Mouse (Mus musculus): Measurements from ENCODE around the gene E030030I06Rik. TPM values are rescaled to one million over a fixed set of nuclear protein-coding genes. Genes with fewer than 3 reads are reported as not detected.
"Not testable (repeated sequence)": the region's sequence is repeated elsewhere in the genome, so short reads cannot be mapped to it uniquely, and the experiment has no call there.

E030030I06Rik gene
- polyA plus RNA-seq, 1 experiment from 2014 or later, result 14.8 TPM

DNA sequence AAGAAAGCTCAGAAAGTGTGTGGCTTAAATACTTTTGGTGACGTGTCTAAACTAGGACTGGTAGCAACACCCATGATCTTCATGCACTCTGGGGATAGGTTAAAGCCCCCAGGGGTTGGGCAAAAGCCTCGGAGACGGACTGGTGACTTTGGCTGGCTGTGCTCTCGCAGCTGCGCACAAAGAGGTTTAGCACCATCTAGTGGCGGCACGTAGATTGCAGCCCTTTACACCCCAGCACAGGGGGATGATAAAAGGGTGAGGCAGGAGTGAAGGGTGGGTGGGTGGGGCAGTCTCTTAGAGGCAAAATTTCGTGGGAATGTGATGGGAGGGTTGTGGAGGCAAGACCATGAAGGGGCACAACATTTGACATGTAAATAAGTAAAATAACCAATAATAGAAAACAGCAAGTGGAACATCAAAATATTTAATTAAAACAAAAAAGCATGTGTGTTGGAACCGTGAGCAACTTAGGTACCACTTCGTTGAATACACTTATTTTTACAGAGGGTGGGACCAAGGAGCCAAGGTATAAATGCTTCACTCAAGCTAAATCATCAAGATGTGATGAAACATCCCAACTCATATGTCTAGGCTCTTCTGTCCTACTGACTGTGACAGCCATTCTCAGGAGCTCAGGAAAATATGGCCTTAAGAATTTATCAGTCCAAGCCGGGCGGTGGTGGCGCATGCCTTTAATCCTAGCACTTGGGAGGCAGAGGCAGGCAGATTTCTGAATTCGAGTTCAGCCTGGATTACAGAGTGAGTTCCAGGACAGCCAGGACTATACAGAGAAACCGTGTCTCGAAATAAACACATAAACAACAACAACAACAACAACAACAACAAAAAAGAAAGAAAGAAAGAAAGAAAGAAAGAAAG is 14.9 kb upstream of the E030030I06Rik start:
- H3K27ac ChIP-seq (ENCODE audit: poor library complexity, severe bottlenecking); ATAC-seq (ENCODE audit: insufficient number of reproducible peaks, low FRiP score); H3K4me1 ChIP-seq (replicated peaks); H3K36me3 ChIP-seq; H3K9me3 ChIP-seq (replicated peaks): not testable (repeated sequence)
- peak overlapping the region; percentile 26 for H3K4me3 ChIP-seq
- H3K9ac ChIP-seq, result 0 out of 2 replicates have a peak overlapping the region, but pooled peaks have one; percentile 30
- WGBS, result 34% methylated on average over 15 of the region's 16 CpGs
- H3K27me3 ChIP-seq (replicated peaks), result peaks cover 16% of the 10 kb centered on the region
- H3K4me2 ChIP-seq, result peak overlapping the region; percentile 62

DNA sequence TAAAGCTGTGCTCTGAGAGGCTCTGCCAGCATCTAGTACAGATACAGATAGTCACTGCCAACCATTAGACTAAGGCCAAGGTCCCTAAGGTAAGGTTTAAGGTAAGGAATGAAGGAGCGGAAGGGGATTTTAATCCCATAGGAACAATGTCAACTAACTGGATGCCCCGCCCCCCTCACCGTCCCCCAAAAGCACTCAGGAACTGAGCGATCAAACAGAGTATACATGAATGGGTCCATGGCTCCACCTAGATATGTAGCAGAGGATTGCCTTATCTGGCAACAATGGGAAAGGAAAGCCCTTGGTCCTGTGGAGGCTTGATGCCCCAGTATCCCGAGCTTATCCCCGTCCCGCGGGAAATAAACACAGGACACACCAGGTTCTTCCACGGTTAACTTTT is 14.2 kb upstream of the E030030I06Rik start:
- Histone ChIP-seq H3K27me3 (replicated peaks) (peaks cover 22% of the 10 kb centered on the region), H3K9ac (0 out of 2 replicates have a peak overlapping the region, but pooled peaks have one; percentile 30), H3K4me3 (peak overlapping the region; percentile 26), H3K4me2 (peak overlapping the region; percentile 62)
- ATAC-seq (ENCODE audit: insufficient number of reproducible peaks, low FRiP score); H3K9me3 ChIP-seq (replicated peaks); H3K4me1 ChIP-seq (replicated peaks); H3K36me3 ChIP-seq; H3K27ac ChIP-seq (ENCODE audit: poor library complexity, severe bottlenecking): not testable (repeated sequence)
- whole genome bisulfite sequencing, result 9% methylated on average over 9 of the region's 9 CpGs

DNA sequence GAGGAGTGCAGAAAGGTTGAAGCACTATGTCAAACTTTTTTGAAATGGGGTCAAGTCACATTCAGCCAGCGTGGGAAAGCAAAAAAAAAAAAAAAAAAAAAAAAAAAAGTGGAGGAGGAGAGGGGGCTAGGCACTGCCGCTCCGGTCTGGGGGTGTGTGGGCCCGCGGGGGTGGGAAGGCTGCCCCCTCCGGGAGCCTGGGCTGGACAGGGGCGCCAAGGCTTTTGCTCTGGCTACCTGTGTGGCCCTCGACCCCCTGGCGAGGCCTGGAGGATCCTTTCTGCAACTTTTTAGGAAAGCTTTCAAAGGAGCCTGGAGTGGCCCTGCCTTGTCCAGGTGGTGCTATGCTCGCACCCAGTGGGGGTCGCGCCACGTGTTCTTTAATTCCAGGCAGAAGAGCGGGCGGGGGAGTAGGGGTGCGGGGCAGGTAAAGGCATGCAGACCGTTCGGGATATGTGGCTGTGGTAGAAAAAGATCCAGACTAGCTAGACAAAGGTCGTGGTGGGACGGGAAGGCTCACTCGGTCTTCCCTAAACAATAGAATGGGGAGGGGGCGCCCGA is 10.6 kb upstream of the E030030I06Rik start:
- Histone ChIP-seq H3K4me2 (peak overlapping the region; percentile 87), H3K27ac (ENCODE audit: poor library complexity, severe bottlenecking) (no peak overlapping the region), H3K27me3 (replicated peaks) (peaks cover 52% of the 10 kb centered on the region), H3K9ac (no peak overlapping the region), H3K36me3 (no peaks in the 10 kb centered on the region), H3K4me1 (replicated peaks) (peaks cover 7% of the 10 kb centered on the region; the same call in 1 of the 2 replicates), H3K4me3 (no peak overlapping the region), H3K9me3 (replicated peaks) (no peaks in the 10 kb centered on the region)
- ATAC-seq (ENCODE audit: insufficient number of reproducible peaks, low FRiP score), result no peak
- 6% methylated on average over 23 of the region's 23 CpGs for WGBS

DNA sequence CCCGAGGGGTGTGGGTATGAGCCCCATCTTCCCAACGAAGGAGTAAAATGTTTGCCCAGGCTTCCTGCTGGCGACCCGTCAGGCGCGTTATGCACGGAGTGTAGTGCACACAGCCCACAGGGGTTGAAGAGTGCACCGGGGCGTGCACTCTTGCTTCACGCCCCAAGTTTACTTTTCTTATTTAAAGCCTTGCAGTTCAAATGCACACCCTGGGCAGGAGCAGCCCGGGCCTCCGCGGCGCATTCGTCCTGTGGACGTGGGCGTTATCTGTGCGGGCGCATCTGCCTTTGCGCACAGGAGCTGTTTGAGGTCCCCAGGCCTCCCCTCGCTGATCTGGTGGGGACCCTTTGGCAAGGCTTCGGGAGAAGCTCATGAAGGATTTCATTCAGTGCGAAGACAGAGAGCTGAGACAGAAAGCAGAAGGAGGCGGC is 10.1 kb upstream of the E030030I06Rik start:
- WGBS, result under 1% methylated on average over 24 of the region's 24 CpGs
- H3K9ac ChIP-seq, result no peak overlapping the region
- ATAC-seq (ENCODE audit: insufficient number of reproducible peaks, low FRiP score), result no peak

DNA sequence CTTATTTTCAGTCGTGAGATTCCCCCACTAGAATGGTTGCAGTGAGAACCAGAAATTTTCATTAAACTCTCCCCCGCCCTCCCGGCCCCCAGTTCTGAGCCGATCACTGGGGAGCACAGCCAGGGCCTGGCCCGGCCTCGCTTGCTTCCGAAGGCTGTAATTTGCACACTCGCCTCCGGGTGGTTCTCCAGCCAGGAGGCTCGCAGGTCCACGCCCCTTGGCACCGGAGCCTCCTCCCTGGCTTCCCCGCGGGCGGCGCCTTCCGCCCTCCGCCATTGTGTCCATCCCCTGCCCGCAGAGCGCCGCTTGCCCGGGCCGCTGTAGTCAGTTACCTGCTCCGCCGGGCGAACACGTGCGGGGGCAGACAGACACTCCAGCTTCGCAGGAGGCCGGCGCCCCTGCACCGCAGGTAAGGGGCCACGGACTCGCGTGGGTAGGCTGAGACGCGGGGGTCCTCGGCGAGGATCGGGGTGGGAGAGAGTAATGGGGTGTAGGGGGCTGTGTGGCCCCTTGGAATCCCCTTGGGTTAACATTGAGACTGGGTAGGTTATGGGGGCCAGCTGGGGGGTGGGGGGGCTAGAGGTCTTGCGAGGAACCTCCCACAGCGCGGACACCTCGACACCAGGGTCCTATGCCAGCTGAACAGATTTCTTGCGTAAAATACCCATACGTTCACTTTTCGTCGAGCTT is 9.4 kb upstream of the E030030I06Rik start, which contains the start of the genes Raet1e and H60b:
Gene Raet1e (plus strand): TSS at position 260 of the 690 bp plus-strand sequence.
Gene H60b (plus strand): TSS at position 277 of the 690 bp plus-strand sequence.
- peak within 1 kb of the TSS; percentile 87 for H3K4me2 ChIP-seq
- H3K36me3 ChIP-seq; H3K9me3 ChIP-seq (replicated peaks); H3K4me1 ChIP-seq (replicated peaks); H3K27ac ChIP-seq (ENCODE audit: poor library complexity, severe bottlenecking): not testable (repeated sequence)
- WGBS, result under 1% methylated on average over 47 of the region's 48 CpGs
- peak within 1 kb of the TSS; percentile 58 for H3K4me3 ChIP-seq
- ATAC-seq (ENCODE audit: insufficient number of reproducible peaks, low FRiP score), result peak; percentile 75
- peak within 1 kb of the TSS; percentile 41; the same call in 1 of the 2 replicates for H3K9ac ChIP-seq
- peaks cover 55% of the 10 kb centered on the region for H3K27me3 ChIP-seq (replicated peaks)

More for the DNA sequence above, 10.1 kb upstream of the E030030I06Rik start:
- Histone ChIP-seq H3K4me2 (peak overlapping the region; percentile 87), H3K9me3 (replicated peaks) (no peaks in the 10 kb centered on the region), H3K4me1 (replicated peaks) (peaks cover 7% of the 10 kb centered on the region; the same call in 1 of the 2 replicates), H3K27me3 (replicated peaks) (peaks cover 54% of the 10 kb centered on the region), H3K4me3 (peak overlapping the region; percentile 58), H3K36me3 (no peaks in the 10 kb centered on the region), H3K27ac (ENCODE audit: poor library complexity, severe bottlenecking) (no peak overlapping the region)

DNA sequence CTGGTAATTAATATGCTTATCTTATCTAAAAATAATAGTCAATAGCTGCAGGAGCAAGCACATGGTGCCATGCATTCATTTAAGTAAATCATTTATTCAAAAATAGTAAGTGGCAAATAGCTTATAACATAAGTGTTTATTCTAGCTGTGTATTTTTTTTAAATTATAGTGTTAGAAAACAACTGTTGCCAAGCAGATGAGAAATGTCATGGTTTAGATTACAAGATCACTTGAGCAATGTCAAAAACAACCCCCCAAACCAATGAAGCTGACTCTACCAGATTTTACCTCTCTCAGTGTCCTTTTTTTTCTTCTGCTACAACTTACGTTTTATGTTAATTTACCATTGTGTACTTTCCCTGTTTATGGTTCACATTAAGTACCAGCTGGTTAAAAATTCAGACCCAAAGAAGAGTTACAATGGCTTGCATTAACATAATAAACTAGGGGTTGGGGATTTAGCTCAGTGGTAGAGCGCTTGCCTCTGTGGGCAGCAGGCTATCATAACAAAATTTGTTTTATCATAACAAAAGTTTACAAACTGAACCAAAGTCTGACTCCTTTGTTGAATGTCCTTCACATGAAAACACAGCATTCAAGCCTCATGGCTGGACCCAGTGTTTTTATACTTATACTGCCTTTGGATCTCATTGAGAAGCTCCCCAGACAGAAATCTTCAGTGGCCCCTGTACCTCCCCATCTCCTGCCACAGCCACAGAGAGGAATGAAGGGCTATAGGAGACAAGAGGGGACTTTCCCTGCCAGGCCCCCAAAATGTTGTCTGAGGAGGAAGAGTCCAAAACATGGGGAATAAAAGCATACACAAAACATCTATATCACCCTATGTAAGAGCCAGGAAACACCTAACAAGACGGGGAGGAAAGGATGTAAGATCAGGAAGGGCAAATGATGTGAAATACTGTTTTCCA is 6.1 kb upstream of the E030030I06Rik start:
- Histone ChIP-seq H3K27me3 (replicated peaks) (peaks cover 66% of the 10 kb centered on the region), H3K36me3 (no peaks in the 10 kb centered on the region)
- WGBS, result 19% methylated on average over 3 of the region's 3 CpGs

DNA sequence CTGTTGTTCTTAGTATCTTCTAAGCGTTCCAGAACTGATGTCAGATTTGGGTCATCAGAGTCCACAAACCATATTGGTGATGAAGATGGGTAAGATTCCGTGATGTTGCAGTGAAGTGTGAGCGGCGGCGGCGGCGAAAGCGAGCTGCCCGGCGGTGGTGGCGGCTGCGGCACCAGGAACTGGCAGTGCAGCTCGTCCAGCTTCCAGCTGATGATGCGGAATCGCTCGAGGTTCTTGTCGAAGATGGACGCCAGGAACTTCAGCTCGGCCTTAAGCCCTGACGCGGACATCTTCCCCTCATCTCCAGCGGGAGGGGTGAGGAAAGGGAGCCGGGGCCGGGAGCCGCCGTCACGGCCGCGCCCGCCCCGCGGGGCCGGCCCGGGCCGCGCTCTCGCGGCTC is 5.1 kb upstream of the E030030I06Rik start:
- Histone ChIP-seq H3K4me2 (peak overlapping the region; percentile 73), H3K27me3 (replicated peaks) (peaks cover 62% of the 10 kb centered on the region), H3K4me3 (peak overlapping the region; percentile 45), H3K4me1 (replicated peaks) (peaks cover 21% of the 10 kb centered on the region)
- H3K9me3 ChIP-seq (replicated peaks); ATAC-seq (ENCODE audit: insufficient number of reproducible peaks, low FRiP score); H3K36me3 ChIP-seq; H3K9ac ChIP-seq; H3K27ac ChIP-seq (ENCODE audit: poor library complexity, severe bottlenecking): not testable (repeated sequence)
- WGBS, result under 1% methylated on average over 38 of the region's 38 CpGs

More for the DNA sequence above, 6.1 kb upstream of the E030030I06Rik start:
- Histone ChIP-seq H3K9ac (no peak overlapping the region), H3K4me3 (no peak overlapping the region), H3K4me1 (replicated peaks) (peaks cover 19% of the 10 kb centered on the region), H3K27ac (ENCODE audit: poor library complexity, severe bottlenecking) (no peak overlapping the region), H3K9me3 (replicated peaks) (no peaks in the 10 kb centered on the region), H3K4me2 (no peak overlapping the region)
- no peak for ATAC-seq (ENCODE audit: insufficient number of reproducible peaks, low FRiP score)

DNA sequence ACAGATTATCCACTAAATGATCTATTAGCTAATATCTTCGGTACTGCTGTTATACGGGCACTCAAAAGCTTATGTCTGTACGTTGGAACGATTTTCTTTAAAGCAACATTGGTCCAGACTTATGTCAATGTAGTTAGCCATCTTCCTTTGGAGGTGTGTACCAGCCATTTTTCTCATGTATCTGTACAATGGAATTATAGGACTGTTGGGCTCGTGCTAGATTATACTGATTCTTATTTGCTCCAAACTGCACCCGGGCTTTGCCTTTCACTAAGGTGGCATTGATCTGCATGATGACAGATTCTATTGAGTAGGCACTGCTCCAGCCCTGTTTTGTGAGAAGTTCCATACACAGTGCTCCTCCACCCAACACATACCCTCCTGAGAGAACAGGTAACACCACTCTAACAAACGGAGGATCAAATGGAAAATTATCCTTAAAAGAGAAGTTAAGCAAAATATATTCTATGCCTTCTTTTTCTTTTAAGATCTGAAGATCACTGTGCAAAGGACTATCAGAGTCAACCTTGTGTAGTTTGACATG is 4.1 kb upstream of the E030030I06Rik start:
- not testable (repeated sequence) for H3K4me3 ChIP-seq; H3K9ac ChIP-seq; H3K9me3 ChIP-seq (replicated peaks); H3K4me2 ChIP-seq; H3K27ac ChIP-seq (ENCODE audit: poor library complexity, severe bottlenecking); ATAC-seq (ENCODE audit: insufficient number of reproducible peaks, low FRiP score); H3K36me3 ChIP-seq
- WGBS, result 8% methylated on average over 7 of the region's 7 CpGs
- Histone ChIP-seq H3K4me1 (replicated peaks) (peaks cover 17% of the 10 kb centered on the region), H3K27me3 (replicated peaks) (peaks cover 53% of the 10 kb centered on the region)

DNA sequence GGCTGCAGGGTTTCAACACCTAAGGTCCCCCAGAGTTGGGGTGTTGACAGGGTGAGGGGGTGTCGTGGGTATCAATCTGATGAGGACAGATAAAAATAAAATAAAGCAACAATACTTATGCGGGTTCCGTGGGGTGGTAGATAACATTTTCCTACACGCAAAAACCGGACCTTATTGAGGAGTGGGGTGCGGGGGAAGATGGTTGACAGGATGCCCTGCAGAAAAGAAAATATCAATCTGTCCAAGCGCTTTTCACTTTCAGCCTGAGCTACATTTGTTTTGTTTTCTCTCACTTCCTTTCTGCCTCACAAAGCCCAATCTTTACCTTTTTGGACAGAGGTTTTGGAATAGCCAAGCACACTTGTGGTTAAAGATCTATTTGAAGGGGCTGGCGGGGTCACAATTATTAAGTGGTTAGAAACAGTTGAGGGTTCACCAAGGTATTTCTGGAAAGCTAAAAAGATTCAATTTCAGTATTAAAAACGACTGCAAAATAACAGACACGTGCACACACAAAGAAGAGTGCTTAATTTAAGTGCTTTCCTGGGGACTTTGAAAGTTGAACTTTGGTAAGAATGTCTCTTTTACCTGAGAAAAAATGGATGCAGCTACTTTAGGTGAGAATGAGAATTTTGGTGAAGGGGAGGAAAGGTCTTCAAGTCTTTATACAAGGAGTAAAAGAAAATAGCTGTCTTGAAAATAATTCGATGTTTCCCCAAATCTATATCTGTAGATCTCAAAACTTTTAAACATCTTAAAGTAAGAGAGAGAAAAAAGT is 3.0 kb upstream of the E030030I06Rik start:
- Histone ChIP-seq H3K4me3 (peak overlapping the region; percentile 40; the same call in 1 of the 2 replicates), H3K4me1 (replicated peaks) (peaks cover 17% of the 10 kb centered on the region), H3K27me3 (replicated peaks) (peaks cover 47% of the 10 kb centered on the region), H3K4me2 (peak overlapping the region; percentile 83)
- H3K9me3 ChIP-seq (replicated peaks); H3K36me3 ChIP-seq; ATAC-seq (ENCODE audit: insufficient number of reproducible peaks, low FRiP score); H3K9ac ChIP-seq; H3K27ac ChIP-seq (ENCODE audit: poor library complexity, severe bottlenecking): not testable (repeated sequence)
- WGBS, result 4% methylated on average over 11 of the region's 11 CpGs

All from heart, embryonic 12.5 days (tissue).